Mouse (Mus musculus) skeletal muscle tissue, postnatal 0 days (tissue): ENCODE measurements around the gene Gm2696. TPM values are rescaled to one million over a fixed set of nuclear protein-coding genes. Genes with fewer than 3 reads are reported as not detected.

Experiments
- polyA plus RNA-seq: library from polyadenylated mRNA; unstranded; fragments of >200 nt; fragmentation: Nextera tagmentation; extraction: Ambion mirVana; gene quantifications from 2 replicates; pipeline ENCODE4 v1.2.1, GENCODE M21; 2015

Gene Gm2696
- polyA plus RNA-seq, result not detected in 2 replicates

DNA sequence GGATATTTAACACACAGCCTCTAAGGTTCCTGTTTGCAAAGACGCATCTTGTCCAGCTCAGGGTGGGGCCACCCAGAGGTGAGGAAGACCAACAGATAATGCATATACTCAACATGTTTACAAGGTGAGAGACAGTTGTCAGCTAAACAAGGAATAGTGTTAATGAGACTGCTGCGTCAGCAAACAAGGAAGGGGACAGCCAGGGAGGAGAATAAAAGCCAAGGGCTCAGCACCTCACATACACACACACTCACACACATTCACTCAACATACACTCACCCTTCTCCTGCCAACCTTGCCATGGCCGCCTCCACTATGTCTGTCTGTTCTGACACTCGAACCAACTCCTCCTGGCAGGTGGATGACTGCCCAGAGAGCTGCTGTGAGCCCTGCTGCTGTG, at the start of gene Gm2696:
Gm2696 (plus strand) TSS at position 301 of the 400 bp plus-strand sequence.

DNA sequence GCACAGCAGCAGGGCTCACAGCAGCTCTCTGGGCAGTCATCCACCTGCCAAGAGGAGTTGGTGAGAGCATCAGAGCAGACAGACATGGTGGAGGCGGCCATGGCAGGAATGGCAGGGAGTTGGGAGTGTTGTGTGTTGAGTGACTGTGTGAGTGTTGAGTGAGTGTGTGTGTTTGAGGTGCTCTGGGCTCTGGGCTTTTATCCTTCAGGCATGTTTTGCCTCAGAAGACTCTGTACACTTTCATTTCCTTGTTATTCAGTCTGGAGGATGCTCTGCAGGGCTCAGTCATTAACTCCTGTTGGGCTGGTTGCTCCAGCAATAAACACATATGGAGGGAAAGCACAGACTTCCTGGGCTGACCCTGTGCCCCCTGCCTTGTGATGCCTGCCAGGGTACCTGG, 43.3 kb upstream of the Gm2696 start, which contains the start of gene Gm3238:
Gm3238 (minus strand) TSS at position 101 of the 400 bp plus-strand sequence.

DNA sequence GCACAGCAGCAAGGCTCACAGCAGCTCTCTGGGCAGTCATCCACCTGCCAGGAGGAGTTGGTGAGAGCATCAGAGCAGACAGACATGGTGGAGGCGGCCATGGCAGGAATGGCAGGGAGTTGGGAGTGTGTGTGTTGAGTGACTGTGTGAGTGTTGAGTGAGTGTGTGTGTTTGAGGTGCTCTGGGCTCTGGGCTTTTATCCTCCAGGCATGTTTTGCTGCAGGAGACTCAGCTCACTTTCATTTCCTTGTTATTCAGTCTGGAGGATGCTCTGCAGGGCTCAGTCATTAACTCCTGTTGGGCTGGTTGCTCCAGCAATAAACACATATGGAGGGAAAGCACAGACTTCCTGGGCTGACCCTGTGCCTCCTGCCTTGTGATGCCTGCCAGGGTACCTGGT, 37.6 kb upstream of the Gm2696 start, which contains the start of gene Gm7138:
Gm7138 (minus strand) TSS at position 101 of the 400 bp plus-strand sequence.

DNA sequence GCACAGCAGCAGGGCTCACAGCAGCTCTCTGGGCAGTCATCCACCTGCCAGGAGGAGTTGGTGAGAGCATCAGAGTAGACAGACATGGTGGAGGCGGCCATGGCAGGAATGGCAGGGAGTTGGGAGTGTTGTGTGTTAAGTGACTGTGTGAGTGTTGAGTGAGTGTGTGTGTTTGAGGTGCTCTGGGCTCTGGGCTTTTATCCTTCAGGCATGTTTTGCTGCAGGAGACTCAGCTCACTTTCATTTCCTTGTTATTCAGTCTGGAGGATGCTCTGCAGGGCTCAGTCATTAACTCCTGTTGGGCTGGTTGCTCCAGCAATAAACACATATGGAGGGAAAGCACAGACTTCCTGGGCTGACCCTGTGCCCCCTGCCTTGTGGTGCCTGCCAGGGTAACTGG, 32.0 kb upstream of the Gm2696 start, which contains the start of gene Gm3250:
Gm3250 (minus strand) TSS at position 101 of the 400 bp plus-strand sequence.

DNA sequence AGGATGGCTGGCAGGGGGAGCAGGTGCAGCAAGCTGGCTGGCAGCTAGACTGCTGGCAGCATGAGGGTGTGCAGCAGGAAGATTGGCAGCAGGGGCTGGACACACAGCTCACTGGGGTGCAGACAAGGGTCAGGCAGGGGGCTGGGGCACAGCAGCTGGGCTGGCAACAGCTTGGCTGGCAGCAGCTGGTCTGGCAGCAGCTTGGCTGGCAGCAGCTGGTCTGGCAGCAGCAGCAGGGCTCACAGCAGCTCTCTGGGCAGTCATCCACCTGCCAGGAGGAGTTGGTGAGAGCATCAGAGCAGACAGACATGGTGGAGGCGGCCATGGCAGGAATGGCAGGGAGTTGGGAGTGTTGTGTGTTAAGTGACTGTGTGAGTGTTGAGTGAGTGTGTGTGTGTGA, 26.6 kb upstream of the Gm2696 start, which contains the start of gene Gm7137:
Gm7137 (minus strand) TSS at position 325 of the 400 bp plus-strand sequence.

DNA sequence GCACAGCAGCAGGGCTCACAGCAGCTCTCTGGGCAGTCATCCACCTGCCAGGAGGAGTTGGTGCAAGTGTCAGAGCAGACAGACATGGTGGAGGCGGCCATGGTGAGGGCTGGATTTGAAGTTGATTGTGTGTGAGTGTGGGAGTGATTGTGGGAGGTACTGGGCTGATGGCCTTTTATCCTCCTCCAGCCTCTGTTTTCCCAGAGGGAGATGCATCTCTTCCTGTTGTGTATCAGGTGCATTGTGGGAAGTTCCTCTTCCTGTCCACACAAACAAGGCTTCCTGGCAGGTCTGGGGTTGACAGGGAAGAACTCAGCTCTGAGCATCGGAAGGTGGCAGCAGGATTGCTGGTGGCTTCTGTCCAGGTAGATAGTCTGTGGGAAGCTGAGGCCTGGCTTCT, 19.5 kb upstream of the Gm2696 start, which contains the start of gene Gm9639:
Gm9639 (minus strand) TSS at position 101 of the 400 bp plus-strand sequence.

DNA sequence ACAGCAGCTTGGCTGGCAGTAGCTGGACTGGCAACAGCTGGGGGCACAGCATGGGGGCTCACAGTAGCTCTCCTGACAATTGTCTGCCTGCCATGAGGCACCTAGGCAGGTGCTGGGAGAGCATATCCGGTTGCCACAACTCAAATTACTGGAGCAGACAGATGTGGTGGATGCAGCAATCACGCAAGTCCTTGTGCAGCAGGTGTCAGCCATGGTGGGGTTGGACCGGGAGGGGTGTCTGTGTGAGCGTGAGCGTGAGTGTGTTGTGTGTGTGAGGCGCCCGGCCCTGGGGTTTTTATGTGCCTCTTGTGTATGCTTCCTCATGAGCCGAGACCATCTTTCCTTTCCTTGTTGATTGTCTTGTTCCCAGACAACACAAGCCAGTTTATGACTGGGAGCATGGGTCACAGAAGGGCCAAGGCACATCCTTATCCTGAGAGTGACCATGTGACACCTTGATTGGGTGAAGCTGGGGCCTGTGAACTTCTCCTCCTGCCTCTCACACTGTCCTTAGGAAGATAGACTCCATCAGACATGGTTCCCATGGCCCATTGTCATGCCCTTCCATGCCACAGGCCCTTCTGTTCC, 15.5 kb upstream of the Gm2696 start, which contains the start of gene Gm19668:
Gm19668 (minus strand) TSS at position 213 of the 588 bp plus-strand sequence.

DNA sequence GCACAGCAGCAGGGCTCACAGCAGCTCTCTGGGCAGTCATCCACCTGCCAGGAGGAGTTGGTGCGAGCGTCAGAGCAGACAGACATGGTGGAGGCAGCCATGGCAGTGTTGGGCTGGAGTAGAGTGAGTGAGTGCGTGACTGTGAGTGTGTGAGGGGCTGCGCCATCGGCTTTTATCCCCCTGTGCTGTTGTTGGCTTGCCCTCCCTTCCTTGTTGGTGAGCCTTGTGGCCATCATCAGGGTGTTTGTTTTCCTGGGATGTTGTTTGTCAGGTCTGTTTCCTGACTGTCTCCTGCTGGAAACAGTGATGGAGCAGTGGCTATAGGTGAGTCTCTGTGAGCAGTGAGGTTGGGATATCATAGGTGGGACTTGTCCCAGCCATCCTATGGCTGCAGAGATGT, 2.7 kb upstream of the Gm2696 start, which contains the start of gene Gm9507:
Gm9507 (minus strand) TSS at position 101 of the 400 bp plus-strand sequence.

DNA sequence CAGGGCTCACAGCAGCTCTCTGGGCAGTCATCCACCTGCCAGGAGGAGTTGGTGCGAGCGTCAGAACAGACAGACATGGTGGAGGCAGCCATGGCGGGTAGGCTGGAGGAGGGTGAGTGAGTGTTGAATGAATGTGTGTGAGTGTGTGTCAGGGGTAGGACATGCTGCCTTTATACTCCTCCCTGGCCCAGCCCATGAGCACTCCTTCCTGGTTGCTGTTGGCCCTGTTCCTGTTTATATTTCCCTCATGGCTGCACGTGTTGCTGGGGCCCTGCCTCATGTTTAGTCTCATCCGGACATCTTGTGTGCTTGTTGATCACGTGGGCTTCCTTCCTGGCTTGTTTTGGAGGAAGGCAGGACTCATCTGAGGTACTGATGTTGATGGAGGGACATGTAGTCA, 12.5 kb downstream of the Gm2696 start, which contains the start of gene Krtap10-4:
Krtap10-4 (minus strand) TSS at position 145 of the 400 bp plus-strand sequence.

DNA sequence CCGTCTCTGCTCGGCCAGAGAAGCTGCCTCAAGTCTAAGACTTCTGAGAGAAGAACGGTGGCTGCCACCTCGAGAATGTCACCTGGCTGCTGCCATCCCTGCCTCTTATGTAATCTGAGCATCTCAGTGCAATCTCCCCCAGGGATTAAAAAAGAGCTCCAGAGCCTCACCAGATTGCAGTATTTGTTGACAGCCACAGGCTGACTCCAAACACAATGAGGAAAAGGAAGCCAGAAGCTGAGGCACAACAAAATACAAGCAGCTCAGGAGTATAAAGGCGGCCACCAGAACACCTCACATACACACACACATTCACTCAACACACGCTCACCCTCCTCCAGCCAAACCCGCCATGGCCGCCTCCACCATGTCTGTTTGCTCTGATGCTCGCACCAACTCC, 21.2 kb downstream of the Gm2696 start, which contains the start of gene Krtap10-10:
Krtap10-10 (plus strand) TSS at position 301 of the 400 bp plus-strand sequence.

DNA sequence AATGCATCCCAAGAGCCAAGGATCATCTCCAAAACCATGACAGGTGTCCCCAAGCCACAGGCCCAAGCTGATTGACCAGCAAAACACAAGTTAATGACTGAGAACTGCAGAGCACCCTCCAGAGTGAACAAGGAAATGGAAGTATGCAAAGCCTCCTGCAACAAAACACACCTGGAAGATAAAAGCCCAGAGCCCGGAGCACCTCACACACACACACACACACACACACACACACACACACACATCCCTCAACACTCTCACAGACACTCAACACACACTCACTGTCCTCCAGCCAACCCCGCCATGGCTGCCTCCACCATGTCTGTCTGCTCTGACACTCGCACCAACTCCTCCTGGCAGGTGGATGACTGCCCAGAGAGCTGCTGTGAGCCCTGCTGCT, 32.0 kb downstream of the Gm2696 start, which contains the start of gene Gm36176:
Gm36176 (plus strand) TSS at position 301 of the 400 bp plus-strand sequence.

DNA sequence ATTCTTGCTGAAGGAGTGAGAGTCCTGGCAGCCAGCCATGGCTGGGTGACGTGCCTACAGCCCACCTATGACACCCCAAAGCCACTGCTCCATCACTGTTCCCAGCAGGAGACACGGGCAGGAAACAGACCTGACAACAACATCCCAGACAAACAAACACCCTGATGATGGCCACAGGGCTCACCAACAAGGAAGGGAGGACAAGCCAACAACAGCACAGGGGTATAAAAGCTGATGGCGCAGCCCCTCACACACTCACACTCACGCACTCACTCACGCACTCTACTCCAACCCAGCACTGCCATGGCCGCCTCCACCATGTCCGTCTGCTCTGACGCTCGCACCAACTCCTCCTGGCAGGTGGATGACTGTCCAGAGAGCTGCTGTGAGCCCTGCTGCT, 38.1 kb downstream of the Gm2696 start, which contains the start of gene Gm10318:
Gm10318 (plus strand) TSS at position 301 of the 400 bp plus-strand sequence.

DNA sequence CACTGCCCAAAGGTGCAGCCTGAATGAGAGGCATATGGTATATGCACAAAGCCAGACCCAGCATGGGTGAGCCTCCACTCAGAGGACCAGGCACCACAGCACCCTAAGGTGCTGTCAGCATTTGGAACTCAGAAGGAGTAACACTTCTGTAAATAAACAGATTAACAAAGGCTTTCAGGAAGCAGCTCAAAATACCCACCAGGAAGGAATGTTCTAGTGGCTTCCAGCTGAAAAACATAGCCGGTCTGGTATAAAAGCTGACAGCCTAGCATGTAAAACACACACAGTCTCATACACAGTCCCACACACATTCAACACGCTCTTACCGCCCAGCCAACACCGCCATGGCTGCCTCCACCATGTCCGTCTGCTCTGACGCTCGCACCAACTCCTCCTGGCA, 47.2 kb downstream of the Gm2696 start, which contains the start of gene Gm3285:
Gm3285 (plus strand) TSS at position 301 of the 400 bp plus-strand sequence.

Other genes with a start within 250 kb of the Gm2696 start
- 79.3 and 92.3 TPM in 2 replicates for gene Pttg1ip, start 233.0 kb upstream of the Gm2696 start, polyA plus RNA-seq
- 133 and 146 TPM in 2 replicates for gene Sumo3, start 208.6 kb upstream of the Gm2696 start, polyA plus RNA-seq
- gene Gm49325, start 208.5 kb upstream of the Gm2696 start, polyA plus RNA-seq, result 5.2 and 11.3 TPM in 2 replicates
- 112 and 114 TPM in 2 replicates for gene Ube2g2, start 192.4 kb upstream of the Gm2696 start, polyA plus RNA-seq
- gene Tspear, start 128.1 kb upstream of the Gm2696 start, polyA plus RNA-seq, result 0.07 TPM in 1 of 2 replicates, not detected in the other
- not detected in 2 replicates for gene Gm19402, start 123.9 kb upstream of the Gm2696 start, polyA plus RNA-seq
- gene Gm9508, start 117.4 kb upstream of the Gm2696 start, polyA plus RNA-seq, result not detected in 2 replicates
- not detected in 2 replicates for gene Gm10272, start 108.1 kb upstream of the Gm2696 start, polyA plus RNA-seq
- not detected in 2 replicates for gene Gm10024, start 103.2 kb upstream of the Gm2696 start, polyA plus RNA-seq
- gene Gm10142, start 98.9 kb upstream of the Gm2696 start, polyA plus RNA-seq, result not detected in 2 replicates
- gene Krtap12-1, start 94.1 kb upstream of the Gm2696 start, polyA plus RNA-seq, result not detected in 2 replicates
- not detected in 2 replicates for gene Gm10100, start 88.2 kb upstream of the Gm2696 start, polyA plus RNA-seq
- gene Gm18596, start 72.0 kb upstream of the Gm2696 start, polyA plus RNA-seq, result not detected in 2 replicates
- gene Gm9736, start 63.3 kb upstream of the Gm2696 start, polyA plus RNA-seq, result not detected in 2 replicates
- gene Gm3233, start 55.0 kb upstream of the Gm2696 start, polyA plus RNA-seq, result not detected in 2 replicates
- not detected in 2 replicates for gene Gm3238, start 43.4 kb upstream of the Gm2696 start, polyA plus RNA-seq
- gene Gm7138, start 37.7 kb upstream of the Gm2696 start, polyA plus RNA-seq, result not detected in 2 replicates
- not detected in 2 replicates for gene Gm3250, start 32.1 kb upstream of the Gm2696 start, polyA plus RNA-seq
- not detected in 2 replicates for gene Gm7137, start 26.5 kb upstream of the Gm2696 start, polyA plus RNA-seq
- gene Gm9639, start 19.6 kb upstream of the Gm2696 start, polyA plus RNA-seq, result not detected in 2 replicates
- not detected in 2 replicates for gene Gm19668, start 15.5 kb upstream of the Gm2696 start, polyA plus RNA-seq
- gene Gm9507, start 2.8 kb upstream of the Gm2696 start, polyA plus RNA-seq, result not detected in 2 replicates
- not detected in 2 replicates for gene Krtap10-4, start 12.4 kb downstream of the Gm2696 start, polyA plus RNA-seq
- not detected in 2 replicates for gene Krtap10-10, start 21.3 kb downstream of the Gm2696 start, polyA plus RNA-seq
- not detected in 2 replicates for gene Gm36176, start 32.1 kb downstream of the Gm2696 start, polyA plus RNA-seq
- gene Gm10318, start 38.2 kb downstream of the Gm2696 start, polyA plus RNA-seq, result not detected in 2 replicates
- not detected in 2 replicates for gene Gm3285, start 47.3 kb downstream of the Gm2696 start, polyA plus RNA-seq
- gene Lrrc3, start 87.9 kb downstream of the Gm2696 start, polyA plus RNA-seq, result 0.61 and 0.74 TPM in 2 replicates
- 0.33 and 0.35 TPM in 2 replicates for gene Trpm2, start 155.9 kb downstream of the Gm2696 start, polyA plus RNA-seq
- gene 1810043G02Rik, start 163.8 kb downstream of the Gm2696 start, polyA plus RNA-seq, result 12.9 and 13.1 TPM in 2 replicates
- gene Pfkl, start 195.4 kb downstream of the Gm2696 start, polyA plus RNA-seq, result 13.1 and 19.4 TPM in 2 replicates
- 0.09 and 0.40 TPM in 2 replicates for gene Dnmt3l, start 227.3 kb downstream of the Gm2696 start, polyA plus RNA-seq
- gene Aire, start 228.9 kb downstream of the Gm2696 start, polyA plus RNA-seq, result not detected in 2 replicates